Mouse (Mus musculus): ENCODE results near the gene Megf9.

DNA sequence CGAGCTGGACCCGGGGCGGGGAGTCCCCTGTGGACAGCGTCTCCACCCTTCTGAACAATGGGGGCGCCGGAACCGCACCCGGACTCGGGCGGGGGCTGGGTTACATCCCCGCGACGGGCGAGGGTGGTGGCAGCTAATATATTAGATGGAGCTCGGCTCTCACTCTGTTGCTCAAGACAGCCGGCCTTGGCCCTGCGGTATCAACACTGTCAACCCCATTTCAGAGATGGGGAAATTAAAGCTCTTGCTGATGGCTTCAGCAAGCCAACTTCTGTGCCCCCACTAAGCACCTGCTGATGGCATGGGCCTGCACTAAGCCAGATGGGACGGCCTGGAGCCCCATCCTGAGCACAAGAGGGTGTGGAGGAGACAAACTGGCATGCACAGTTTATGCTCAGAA, 494 bp upstream of the Megf9 start:
- TF ChIP-seq POLR2A (IDR thresholded peaks at IDR 0.05; ENCODE audit: insufficient read length, low read depth): no peak
- no peak for TF ChIP-seq MYOG (IDR thresholded peaks at IDR 0.05; ENCODE audit: control insufficient read depth in 1 of 3, insufficient read depth in 1 of 3, insufficient read length in 2 of 3, low read depth in 2 of 3)
- TF ChIP-seq USF1 (IDR thresholded peaks at IDR 0.05; ENCODE audit: low read depth): no peak
- no peak for TF ChIP-seq POLR2AphosphoS2 (IDR thresholded peaks at IDR 0.05; ENCODE audit: insufficient read length, low read depth)

Data from myocyte (in vitro differentiated cells).